Mouse (Mus musculus) CH12.LX (cell line): ENCODE results near the gene Vps37b. TPM values are rescaled to one million over a fixed set of nuclear protein-coding genes. Genes with fewer than 3 reads are reported as not detected.

Experiments
- DNase-seq: peaks from one replicate; pipeline ENCODE4 v3.0.0-alpha.2; 2013; ENCODE audit errors: extremely low read depth
- H3K27ac ChIP-seq: 2 replicates; pipeline ENCODE4 v1.5.1; 2012; ENCODE audit warnings: low read depth, mild to moderate bottlenecking, control low read depth, moderate library complexity; ENCODE audit not compliant: insufficient read depth
- H3K27me3 ChIP-seq: replicated peaks from 2 replicates; pipeline ENCODE3; 2012; ENCODE audit warnings: inconsistent platforms
- H3K36me3 ChIP-seq, 2 experiments: replicated peaks in 1 of 2; 2 replicates each; pipeline versions ENCODE3 to v1.6.1; 2012; ENCODE audit warnings: inconsistent platforms in 1 of 2, low read length in 1 of 2, mild to moderate bottlenecking in 1 of 2, mixed read lengths in 1 of 2, moderate library complexity in 1 of 2; ENCODE audit not compliant: control insufficient read depth in 1 of 2, insufficient read depth in 1 of 2
- H3K4me1 ChIP-seq, 2 experiments: 2 replicates each; pipeline ENCODE4 v1.6.1; 2012; ENCODE audit warnings: inconsistent platforms in 1 of 2, moderate library complexity in 1 of 2; ENCODE audit not compliant: insufficient read depth in 2 of 2, control insufficient read depth in 1 of 2
- H3K4me2 ChIP-seq: 2 replicates; pipeline ENCODE4 v1.6.1; 2012; ENCODE audit warnings: low read depth, mild to moderate bottlenecking, control low read depth; ENCODE audit not compliant: poor library complexity, insufficient read depth, severe bottlenecking
- H3K4me3 ChIP-seq, 3 experiments: fragments of 150-350 bp in 1 of 3; sonication (generic) in 1 of 3; replicated peaks in 1 of 3; 2 replicates each; pipeline versions ENCODE3 to v1.5.1; 2011 to 2012; ENCODE audit warnings: low read depth in 2 of 3, low read length in 2 of 3, mild to moderate bottlenecking in 2 of 3, moderate library complexity in 2 of 3, control low read depth in 1 of 3, improper control_type of control experiment in 1 of 3, inconsistent platforms in 1 of 3, mixed read lengths in 1 of 3; ENCODE audit not compliant: poor library complexity in 1 of 3
- H3K79me2 ChIP-seq: replicated peaks from 2 replicates; pipeline ENCODE4 v1.6.1; 2012; ENCODE audit warnings: mild to moderate bottlenecking, moderate library complexity; ENCODE audit not compliant: control insufficient read depth, poor library complexity, insufficient read depth, severe bottlenecking; ENCODE audit errors: extremely low read depth
- H3K9ac ChIP-seq: 2 replicates; pipeline ENCODE4 v1.6.1; 2012; ENCODE audit warnings: low read depth, mild to moderate bottlenecking, control low read depth, moderate library complexity; ENCODE audit not compliant: insufficient read depth
- H3K9me3 ChIP-seq: replicated peaks from 2 replicates; pipeline ENCODE3; 2012; ENCODE audit warnings: low read length, inconsistent platforms, mixed read lengths
- BHLHE40 ChIP-seq: IDR thresholded peaks from 2 replicates; pipeline ENCODE4 v1.6.1; 2011; ENCODE audit warnings: mild to moderate bottlenecking, low read depth, low read length, improper control_type of control experiment
- CHD1 ChIP-seq: IDR thresholded peaks from 2 replicates; pipeline ENCODE4 v1.6.1; 2012; ENCODE audit warnings: low read depth, low read length, improper control_type of control experiment, inconsistent platforms
- CHD2 ChIP-seq: IDR thresholded peaks from 2 replicates; pipeline ENCODE4 v1.6.1; 2011; ENCODE audit warnings: low read length, improper control_type of control experiment
- ELF1 ChIP-seq: IDR thresholded peaks from 2 replicates; pipeline ENCODE4 v1.6.1; 2014; ENCODE audit warnings: low read depth, mild to moderate bottlenecking, inconsistent platforms, low read length, improper control_type of control experiment
- ETS1 ChIP-seq: conservative IDR thresholded peaks from 2 replicates; pipeline ENCODE4 v1.6.1; 2012; ENCODE audit warnings: low read depth, mild to moderate bottlenecking, inconsistent platforms, low read length, improper control_type of control experiment, moderate library complexity
- IRF4 ChIP-seq: IDR thresholded peaks from 2 replicates; pipeline ENCODE4 v1.6.1; 2014; ENCODE audit warnings: low read depth, mild to moderate bottlenecking, inconsistent platforms, low read length, improper control_type of control experiment
- JUN ChIP-seq: IDR thresholded peaks from 2 replicates; pipeline ENCODE4 v1.6.1; 2011; ENCODE audit warnings: low read depth, mild to moderate bottlenecking, low read length, improper control_type of control experiment, moderate library complexity; ENCODE audit not compliant: insufficient read depth
- JUND ChIP-seq: conservative IDR thresholded peaks from 2 replicates; pipeline ENCODE4 v1.6.1; 2011; ENCODE audit warnings: low read depth, low read length, improper control_type of control experiment
- MAFK ChIP-seq: IDR thresholded peaks from 2 replicates; pipeline ENCODE4 v1.6.1; 2011; ENCODE audit warnings: low read length, improper control_type of control experiment; ENCODE audit not compliant: insufficient replicate concordance
- MAX ChIP-seq: IDR thresholded peaks from 2 replicates; pipeline ENCODE4 v1.6.1; 2011; ENCODE audit warnings: low read length, improper control_type of control experiment
- MAZ ChIP-seq: IDR thresholded peaks from 2 replicates; pipeline ENCODE4 v1.6.1; 2012; ENCODE audit warnings: low read depth, mild to moderate bottlenecking, inconsistent platforms, low read length, improper control_type of control experiment, moderate library complexity
- MYC ChIP-seq: IDR thresholded peaks from 2 replicates; pipeline ENCODE4 v1.6.1; 2011; ENCODE audit warnings: low read depth, mild to moderate bottlenecking, improper control_type of control experiment, low read length
- NRF1 ChIP-seq: IDR thresholded peaks from 2 replicates; pipeline ENCODE4 v1.6.1; 2014; ENCODE audit warnings: low read depth, mild to moderate bottlenecking, inconsistent platforms, low read length, improper control_type of control experiment, moderate library complexity
- POLR2A ChIP-seq: IDR thresholded peaks from 2 replicates; pipeline ENCODE4 v1.6.1; 2011; ENCODE audit warnings: low read depth, mild to moderate bottlenecking, improper control_type of control experiment, low read length
- POLR2AphosphoS2 ChIP-seq: IDR thresholded peaks from 2 replicates; pipeline ENCODE4 v1.6.1; 2011; ENCODE audit warnings: low read depth, low read length, improper control_type of control experiment
- TCF12 ChIP-seq: IDR thresholded peaks from 2 replicates; pipeline ENCODE4 v1.6.1; 2014; ENCODE audit warnings: low read depth, mild to moderate bottlenecking, inconsistent platforms, low read length, improper control_type of control experiment
- UBTF ChIP-seq: IDR thresholded peaks from 2 replicates; pipeline ENCODE4 v1.6.1; 2012; ENCODE audit warnings: low read depth, mild to moderate bottlenecking, inconsistent platforms, low read length, improper control_type of control experiment, moderate library complexity
- USF1 ChIP-seq: IDR thresholded peaks from 2 replicates; pipeline ENCODE4 v1.6.1; 2014; ENCODE audit warnings: low read depth, mild to moderate bottlenecking, inconsistent platforms, low read length, improper control_type of control experiment
- ZC3H11A ChIP-seq: IDR thresholded peaks from 2 replicates; pipeline ENCODE4 v1.6.1; 2012; ENCODE audit warnings: low read depth, mild to moderate bottlenecking, inconsistent platforms, low read length, improper control_type of control experiment
- ZMIZ1 ChIP-seq: IDR thresholded peaks from 2 replicates; pipeline ENCODE4 v1.6.1; 2012; ENCODE audit warnings: low read depth, mild to moderate bottlenecking, inconsistent platforms, low read length, improper control_type of control experiment
- dilution Hi-C: fragments of 300-500 bp; cut with MboI; formaldehyde crosslinking; loops from 2 replicates; pipeline ENCODE4 v1.14.3; 2020; ENCODE audit warnings: low sequenced_read_pairs; ENCODE audit not compliant: extremely low pct_unique_long_range_greater_than_20kb, extremely low pct_ligation_motif_present
- in situ Hi-C: fragments of 300-500 bp; cut with MboI; formaldehyde crosslinking; loops from 3 replicates; pipeline ENCODE4 v1.14.3; 2019; ENCODE audit warnings: low sequenced_read_pairs, low pct_ligation_motif_present, low pct_unique_long_range_greater_than_20kb, mixed read lengths
- polyA plus RNA-seq: library from polyadenylated mRNA; unstranded; fragments of >175 nt; gene quantifications from 2 replicates; pipeline ENCODE4 v1.2.1, GENCODE M21; 2012; ENCODE audit warnings: low read depth; ENCODE audit not compliant: insufficient read length
- total RNA-seq, 2 experiments: library from RNA; depleted of rRNA; stranded (reverse); fragments of 300-350 nt in 1 of 2; fragments of >200 nt in 1 of 2; gene quantifications; 2 replicates each; pipeline ENCODE4 v1.2.3; 2012 to 2014

The Vps37b gene
- total and polyA plus RNA-seq, 3 experiments: 8.7 to 23.5 (median 10.2) TPM

- no peak overlapping the region for H3K9ac ChIP-seq
- H3K4me3 ChIP-seq: no peak overlapping the region
- no peak overlapping the region for H3K27ac ChIP-seq
- H3K79me2 ChIP-seq: no peaks in the 10 kb centered on the region
- H3K27me3 ChIP-seq: no peaks in the 10 kb centered on the region
- no peak for DNase-seq
- TF ChIP-seq ELF1 (no peak), POLR2AphosphoS2 (no peak), JUN (no peak), NRF1 (no peak), CHD1 (no peak), UBTF (no peak), MYC (no peak), TCF12 (no peak)
- H3K9me3 ChIP-seq: no peaks in the 10 kb centered on the region
- H3K36me3 ChIP-seq: no peaks in the 10 kb centered on the region
- dilution Hi-C loops (no loop called here), in situ Hi-C loops (no loop called here)
- no peak overlapping the region for H3K4me2 ChIP-seq
- H3K4me1 ChIP-seq: peaks cover 0 to 6% of the 10 kb centered on the region in 2 experiments; a peak in 2 of 4 replicates
These were observed 71.9 kb downstream of the Vps37b start for GRCm38 (mm10) chr5:123960129-123960528.

- H3K4me3 ChIP-seq: no peak overlapping the region
- no peak overlapping the region for H3K9ac ChIP-seq
- no peak for DNase-seq
- H3K27ac ChIP-seq: no peak overlapping the region
- no peaks in the 10 kb centered on the region for H3K27me3 ChIP-seq
- H3K4me2 ChIP-seq: no peak overlapping the region
- in situ Hi-C loops (loop anchor here (10.0 kb wide), 1 partner anchor 126 kb away; no protein-coding TSS in a partner anchor), dilution Hi-C loops (no loop called here)
- no peaks in the 10 kb centered on the region for H3K9me3 ChIP-seq
- H3K4me1 ChIP-seq: peaks cover 0 to 6% of the 10 kb centered on the region in 2 experiments; a peak in 2 of 4 replicates
- TF ChIP-seq USF1 (no peak), ZC3H11A (no peak), ETS1 (no peak), IRF4 (no peak), MAX (no peak), POLR2A (no peak), ZMIZ1 (no peak), MAZ (no peak), CHD2 (no peak), MAFK (no peak), BHLHE40 (no peak), JUND (no peak), TCF12 (no peak)
- H3K36me3 ChIP-seq: peaks cover 0 to 2% of the 10 kb centered on the region in 2 experiments
- no peaks in the 10 kb centered on the region for H3K79me2 ChIP-seq
These were observed 73.1 kb downstream of the Vps37b start for GRCm38 (mm10) chr5:123959018-123959417.
